Mouse (Mus musculus): ENCODE results near the gene Olfr159. TPM values are rescaled to one million over a fixed set of nuclear protein-coding genes. Genes with fewer than 3 reads are reported as not detected.
"Not testable (repeated sequence)": the region's sequence is repeated elsewhere in the genome, so short reads cannot be mapped to it uniquely, and the experiment has no call there.

Olfr159 gene
- polyA plus RNA-seq (2015; fragmentation: Nextera tagmentation; extraction: Ambion mirVana): not detected in 2 replicates

DNA sequence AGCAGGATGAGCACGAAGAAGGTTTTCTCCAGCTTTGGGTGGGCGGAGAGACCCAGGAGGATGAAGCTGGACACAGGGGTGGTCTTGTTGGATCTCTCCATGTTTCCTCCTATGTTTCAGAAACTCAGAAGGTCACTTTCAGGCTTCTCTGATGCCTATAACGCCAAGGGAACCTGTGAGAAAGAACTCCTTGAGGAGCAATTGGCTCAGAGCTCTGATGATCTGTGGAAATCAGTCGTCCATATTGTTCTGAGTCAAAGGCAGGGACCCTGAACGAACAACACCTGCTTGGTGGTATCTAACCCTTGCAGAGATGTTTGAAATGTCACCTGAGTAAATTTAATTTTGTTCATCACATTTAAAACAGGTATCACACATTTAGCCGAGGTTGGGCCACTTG, at the start of gene Olfr159:
Olfr159 (minus strand) TSS at position 101 of the 400 bp plus-strand sequence.
- Histone ChIP-seq H3K4me2 (replicated peaks) (no peak within 1 kb of the TSS), H3K4me3 (no peak within 1 kb of the TSS), H3K9me3 (no peaks in the 10 kb centered on the region), H3K27ac (replicated peaks) (no peak within 1 kb of the TSS), H3K27me3 (no peaks in the 10 kb centered on the region), H3K4me1 (no peaks in the 10 kb centered on the region), H3K9ac (replicated peaks) (no peak within 1 kb of the TSS), H3K36me3 (no peaks in the 10 kb centered on the region)
- ATAC-seq (replicated peaks): no peak
- 86% methylated on average over 6 of the region's 6 CpGs for WGBS

DNA sequence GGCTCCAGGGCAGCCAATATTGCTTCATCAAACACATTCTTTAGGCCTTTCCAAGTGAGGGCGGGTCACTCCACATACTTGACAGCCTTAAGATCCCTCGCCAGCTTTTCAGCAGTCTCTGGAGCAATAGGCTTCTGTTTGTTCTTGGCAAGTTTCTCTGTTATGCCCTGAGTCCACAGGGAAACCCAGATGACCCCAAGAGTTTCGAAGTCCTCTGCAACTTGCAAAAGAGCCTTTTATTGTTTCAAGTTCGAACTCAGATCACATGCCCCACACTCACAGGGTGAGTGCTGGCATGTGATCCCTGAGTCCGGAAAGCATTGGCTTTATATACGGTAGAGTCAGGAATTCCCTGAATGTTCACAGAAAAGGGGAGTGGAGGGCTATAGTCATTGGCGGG, 28.1 kb upstream of the Olfr159 start:
- Histone ChIP-seq H3K27ac (replicated peaks) (no peak overlapping the region), H3K9me3 (no peaks in the 10 kb centered on the region), H3K27me3 (no peaks in the 10 kb centered on the region), H3K4me1 (no peaks in the 10 kb centered on the region), H3K4me2 (replicated peaks) (no peak overlapping the region), H3K36me3 (no peaks in the 10 kb centered on the region), H3K4me3 (no peak overlapping the region), H3K9ac (replicated peaks) (no peak overlapping the region)
- WGBS: 82% methylated on average over 7 of the region's 7 CpGs
- no peak for ATAC-seq (replicated peaks)

DNA sequence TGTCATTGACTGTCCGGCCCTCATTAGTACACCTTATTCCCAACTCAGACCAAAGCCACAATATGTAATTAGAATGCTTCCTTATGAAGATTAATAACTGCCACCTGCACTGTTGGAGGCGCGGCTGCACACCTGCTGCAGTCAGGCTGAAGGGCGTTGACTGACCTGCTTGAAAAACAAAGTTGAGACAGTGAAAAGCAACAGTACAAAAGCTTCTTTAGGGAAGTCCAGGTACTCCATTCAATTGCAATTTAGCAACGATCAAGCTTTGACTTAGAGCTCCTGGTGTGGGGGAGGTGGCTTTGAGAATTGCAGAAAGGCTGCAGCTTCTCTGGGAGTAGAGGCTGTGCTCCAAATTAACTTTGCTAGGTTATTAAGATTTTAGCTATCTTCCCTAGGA, 25.0 kb upstream of the Olfr159 start:
- not testable (repeated sequence) for H3K27ac ChIP-seq (replicated peaks); H3K9me3 ChIP-seq; H3K36me3 ChIP-seq; H3K9ac ChIP-seq (replicated peaks); H3K4me3 ChIP-seq; H3K4me2 ChIP-seq (replicated peaks); H3K27me3 ChIP-seq; H3K4me1 ChIP-seq; ATAC-seq (replicated peaks)
- 86% methylated on average over 5 of the region's 5 CpGs for WGBS

DNA sequence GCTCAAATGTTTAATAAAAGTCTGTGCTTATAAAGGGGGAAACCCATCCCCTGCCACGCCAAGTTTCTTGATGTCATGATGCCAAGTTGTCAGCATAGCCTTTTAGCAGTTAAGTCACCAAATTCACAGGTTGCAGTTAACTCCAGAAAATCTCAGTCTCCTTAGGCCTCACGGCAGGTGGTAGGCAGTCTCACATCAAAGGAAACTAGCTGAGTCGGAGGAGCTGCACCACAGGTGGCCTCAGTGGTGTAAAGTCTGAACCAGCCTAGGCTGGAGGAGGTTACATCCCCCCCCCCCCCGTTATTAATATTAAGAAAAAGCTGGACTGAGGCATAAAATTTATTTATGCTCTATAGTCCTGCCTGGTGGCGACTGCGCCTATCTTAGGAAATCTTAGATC, 24.5 kb upstream of the Olfr159 start:
- no peaks in the 10 kb centered on the region for H3K4me1 ChIP-seq
- ATAC-seq (replicated peaks): no peak
- H3K9me3 ChIP-seq: no peaks in the 10 kb centered on the region
- no peaks in the 10 kb centered on the region for H3K36me3 ChIP-seq
- 78% methylated on average over 6 of the region's 6 CpGs for WGBS
- H3K4me2 ChIP-seq (replicated peaks): no peak overlapping the region
- H3K27me3 ChIP-seq: no peaks in the 10 kb centered on the region
- H3K9ac ChIP-seq (replicated peaks): no peak overlapping the region
- H3K4me3 ChIP-seq: no peak overlapping the region
- H3K27ac ChIP-seq (replicated peaks): no peak overlapping the region

DNA sequence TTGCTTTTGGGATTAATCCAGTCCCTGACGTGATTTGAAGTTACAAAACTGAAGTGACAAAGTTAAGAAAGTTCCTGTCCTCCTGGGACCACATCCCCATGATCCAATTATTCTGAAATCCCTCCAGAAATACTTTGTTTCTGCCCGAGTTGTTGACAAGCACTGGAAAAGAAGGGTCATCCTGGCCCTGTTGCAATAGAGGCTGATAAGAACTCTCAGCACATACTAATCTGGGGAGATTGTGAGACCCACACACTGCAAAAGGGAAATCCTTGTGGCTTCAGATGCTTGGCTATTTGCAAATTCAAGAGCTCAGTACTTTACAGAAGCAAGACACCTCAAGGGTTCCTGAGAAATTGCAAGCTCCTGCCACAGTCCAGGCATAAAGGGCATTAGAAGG, 1.5 kb upstream of the Olfr159 start:
- Histone ChIP-seq H3K9me3 (no peaks in the 10 kb centered on the region), H3K36me3 (no peaks in the 10 kb centered on the region), H3K9ac (replicated peaks) (no peak overlapping the region), H3K4me3 (no peak overlapping the region), H3K4me2 (replicated peaks) (no peak overlapping the region), H3K4me1 (no peaks in the 10 kb centered on the region), H3K27ac (replicated peaks) (no peak overlapping the region), H3K27me3 (no peaks in the 10 kb centered on the region)
- WGBS: 28% methylated on average over 2 of the region's 2 CpGs
- no peak for ATAC-seq (replicated peaks)

DNA sequence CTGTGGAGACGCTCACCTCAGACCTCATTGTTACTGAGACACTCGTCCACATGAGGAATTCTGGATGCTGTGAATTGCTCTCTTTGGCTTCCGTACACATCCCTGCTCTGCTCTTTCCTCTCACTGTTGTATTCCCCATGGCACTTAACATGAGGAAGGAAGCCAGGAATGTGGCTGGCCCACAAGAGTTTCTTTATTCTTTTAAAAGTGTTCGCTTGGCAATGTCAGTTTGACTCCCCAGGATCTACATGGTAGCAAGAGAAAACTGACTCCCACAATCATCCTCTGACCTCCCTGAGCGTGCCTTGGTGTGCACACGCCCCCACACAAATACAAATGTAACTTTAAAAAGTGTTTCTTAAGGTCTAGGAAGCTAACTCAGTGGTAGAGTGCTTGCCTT, 817 bp upstream of the Olfr159 start:
- H3K27ac ChIP-seq (replicated peaks): no peak overlapping the region
- 67% methylated on average over 6 of the region's 6 CpGs for WGBS
- no peak overlapping the region for H3K4me2 ChIP-seq (replicated peaks)
- H3K4me3 ChIP-seq: no peak overlapping the region
- H3K36me3 ChIP-seq: no peaks in the 10 kb centered on the region
- H3K9me3 ChIP-seq: no peaks in the 10 kb centered on the region
- no peaks in the 10 kb centered on the region for H3K4me1 ChIP-seq
- ATAC-seq (replicated peaks): no peak
- no peaks in the 10 kb centered on the region for H3K27me3 ChIP-seq
- H3K9ac ChIP-seq (replicated peaks): no peak overlapping the region

DNA sequence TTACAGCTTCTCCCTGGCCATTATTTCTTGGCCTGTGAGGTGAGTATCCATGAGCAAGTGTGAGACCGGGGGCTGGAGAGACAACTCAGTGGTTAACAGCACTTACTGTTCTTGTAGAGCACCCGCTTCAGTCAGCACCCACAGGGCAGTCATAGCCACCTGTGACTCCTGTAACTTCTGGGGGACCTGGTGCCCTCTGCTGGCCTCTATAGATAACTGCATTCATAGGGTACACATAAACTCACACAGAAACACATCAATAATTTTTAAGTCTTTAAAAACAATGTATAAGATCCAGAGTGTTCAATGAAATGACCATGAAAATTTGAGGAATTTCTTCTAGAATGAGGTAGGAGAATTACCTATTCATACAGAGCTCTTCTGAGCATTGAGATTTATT, 1.4 kb downstream of the Olfr159 start:
- WGBS: 100% methylated on average over 2 of the region's 2 CpGs

DNA sequence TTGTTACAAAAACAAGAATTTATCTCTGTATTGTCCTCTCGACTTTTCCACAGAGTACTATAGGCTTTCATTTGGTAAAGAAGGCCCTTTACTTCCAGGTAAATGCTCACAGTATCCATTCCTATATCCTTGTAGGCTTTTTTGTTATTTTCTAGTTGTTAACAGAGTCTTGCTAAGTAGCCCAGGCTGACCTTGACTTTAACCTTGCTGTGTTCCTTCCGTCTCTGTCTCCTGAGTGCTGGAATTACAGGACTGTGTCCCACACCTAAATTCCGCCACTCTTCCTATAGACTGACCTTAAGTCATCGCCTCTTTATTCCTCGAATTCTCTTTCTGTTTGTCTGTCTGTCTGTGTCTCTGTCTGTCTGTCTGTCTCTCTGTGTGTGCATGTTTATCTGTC, 2.5 kb downstream of the Olfr159 start:
- WGBS: 90% methylated on average over 5 of the region's 5 CpGs

More for the DNA sequence above, 1.4 kb downstream of the Olfr159 start:
- Histone ChIP-seq H3K27ac (replicated peaks) (no peak overlapping the region), H3K27me3 (no peaks in the 10 kb centered on the region), H3K4me3 (no peak overlapping the region), H3K9me3 (no peaks in the 10 kb centered on the region), H3K9ac (replicated peaks) (no peak overlapping the region), H3K36me3 (no peaks in the 10 kb centered on the region), H3K4me2 (replicated peaks) (no peak overlapping the region), H3K4me1 (no peaks in the 10 kb centered on the region)
- no peak for ATAC-seq (replicated peaks)

DNA sequence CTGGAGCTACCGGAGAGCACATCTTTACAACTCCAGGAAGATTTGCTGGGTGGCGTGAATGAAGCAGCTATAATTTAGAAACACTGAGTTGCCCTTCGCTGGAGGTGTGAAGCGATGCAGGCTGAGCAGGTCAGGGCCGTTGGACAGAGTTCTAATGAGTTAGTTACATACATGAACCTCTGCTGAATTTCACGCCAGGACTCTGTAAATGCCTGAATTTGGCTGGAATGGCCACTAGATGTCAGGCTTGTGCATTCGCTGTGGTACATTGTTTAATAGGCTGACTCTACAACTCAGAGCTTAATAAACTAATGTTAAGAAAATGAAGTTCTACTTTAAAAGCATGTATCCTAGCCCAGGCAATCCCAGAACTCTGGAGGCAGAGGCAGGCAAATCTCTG, 7.4 kb downstream of the Olfr159 start:
- no peaks in the 10 kb centered on the region for H3K27me3 ChIP-seq
- no peaks in the 10 kb centered on the region for H3K36me3 ChIP-seq
- H3K27ac ChIP-seq (replicated peaks): no peak overlapping the region
- H3K9me3 ChIP-seq: no peaks in the 10 kb centered on the region
- no peak overlapping the region for H3K9ac ChIP-seq (replicated peaks)
- no peaks in the 10 kb centered on the region for H3K4me1 ChIP-seq
- no peak overlapping the region for H3K4me2 ChIP-seq (replicated peaks)
- 23% methylated on average over 7 of the region's 7 CpGs for WGBS
- ATAC-seq (replicated peaks): no peak
- H3K4me3 ChIP-seq: no peak overlapping the region

More for the DNA sequence above, 2.5 kb downstream of the Olfr159 start:
- no peak overlapping the region for H3K9ac ChIP-seq (replicated peaks)
- H3K4me3 ChIP-seq: no peak overlapping the region
- no peak overlapping the region for H3K27ac ChIP-seq (replicated peaks)
- ATAC-seq (replicated peaks): no peak
- H3K9me3 ChIP-seq: no peaks in the 10 kb centered on the region
- H3K4me2 ChIP-seq (replicated peaks): no peak overlapping the region
- no peaks in the 10 kb centered on the region for H3K36me3 ChIP-seq
- no peaks in the 10 kb centered on the region for H3K27me3 ChIP-seq
- no peaks in the 10 kb centered on the region for H3K4me1 ChIP-seq

DNA sequence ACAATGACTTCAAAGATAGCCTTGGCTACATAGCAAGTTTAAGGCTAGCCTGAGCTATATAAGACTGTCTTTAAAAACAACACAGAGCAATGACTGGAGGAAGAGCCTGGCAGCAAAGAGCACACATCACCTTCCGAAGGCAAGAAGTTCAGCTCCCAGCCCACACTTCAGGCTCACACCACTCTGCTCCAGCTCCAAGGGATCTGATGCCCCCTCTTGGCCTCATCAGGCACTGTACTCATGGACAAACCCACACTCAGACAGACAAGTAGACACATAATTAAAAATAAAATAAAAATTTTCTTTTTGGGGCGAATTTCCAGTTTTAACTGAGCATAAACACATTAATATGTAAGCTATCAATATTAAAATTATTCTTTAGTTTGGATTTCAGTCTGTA, 9.5 kb downstream of the Olfr159 start:
- Histone ChIP-seq H3K4me2 (replicated peaks) (no peak overlapping the region), H3K9ac (replicated peaks) (no peak overlapping the region), H3K4me3 (no peak overlapping the region), H3K36me3 (no peaks in the 10 kb centered on the region), H3K9me3 (no peaks in the 10 kb centered on the region), H3K27me3 (no peaks in the 10 kb centered on the region), H3K27ac (replicated peaks) (no peak overlapping the region), H3K4me1 (no peaks in the 10 kb centered on the region)
- ATAC-seq (replicated peaks): no peak
- 80% methylated on average over 2 of the region's 2 CpGs for WGBS

DNA sequence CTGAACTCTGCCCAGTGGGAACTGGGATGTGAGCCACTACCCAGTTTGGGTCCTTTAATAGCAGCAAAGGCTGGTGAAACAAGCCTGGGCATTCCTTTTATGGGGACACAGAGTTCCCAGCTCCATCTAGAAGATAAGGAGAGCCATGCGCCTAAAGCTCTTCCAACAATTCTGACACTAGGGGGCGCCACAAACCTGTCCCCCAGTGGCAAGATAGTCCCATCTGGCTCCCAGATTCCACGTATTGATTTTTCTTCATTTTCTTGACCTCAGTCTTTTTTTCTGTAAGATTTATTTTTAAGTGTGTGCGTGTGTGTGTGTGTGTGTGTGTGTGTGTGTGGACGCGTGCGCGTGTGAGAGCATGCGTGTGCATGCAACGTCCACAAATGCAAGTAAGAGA, 10.3 kb downstream of the Olfr159 start:
- WGBS: 75% methylated on average over 10 of the region's 10 CpGs

DNA sequence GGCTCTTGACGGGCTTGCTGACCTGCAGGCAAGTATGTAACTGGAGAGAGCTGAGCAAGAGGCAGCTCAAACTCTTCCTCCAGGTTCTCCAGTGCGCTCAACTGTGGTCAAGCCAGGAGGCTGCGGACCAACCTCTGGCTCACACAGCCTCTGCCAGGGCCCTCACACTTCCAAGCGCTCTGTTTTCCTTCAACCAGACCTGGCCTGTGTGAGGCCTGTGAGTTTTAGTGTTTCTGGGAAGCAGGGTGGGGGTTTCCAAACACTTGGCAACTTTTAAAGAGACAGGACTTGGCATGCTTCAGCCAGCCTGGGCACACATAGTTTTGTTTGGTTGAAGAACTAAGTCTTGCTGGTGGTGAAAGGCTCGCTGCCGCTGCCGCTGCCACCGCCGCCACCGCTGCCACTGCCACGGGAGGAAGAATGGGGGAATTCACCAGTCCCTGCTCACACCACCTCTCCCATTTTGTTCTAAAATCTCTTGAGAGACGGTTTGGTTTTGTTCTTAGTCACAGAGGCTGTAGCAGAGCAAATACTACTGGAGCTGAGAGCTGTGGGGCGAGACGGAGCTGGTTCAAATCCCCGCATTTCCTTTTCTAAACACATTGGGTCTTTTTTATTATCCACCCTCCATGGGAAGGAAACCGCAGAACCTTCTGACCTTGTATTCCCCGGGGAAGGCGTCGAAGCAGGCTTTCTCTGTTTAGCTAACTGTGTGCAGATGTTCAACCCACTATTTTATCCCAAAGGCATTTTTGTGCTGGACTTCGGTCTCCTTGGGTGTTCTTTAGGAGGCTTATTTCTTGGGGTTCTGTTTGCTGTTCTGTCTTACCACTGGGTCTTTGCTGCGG, 11.0 kb downstream of the Olfr159 start:
- Histone ChIP-seq H3K9me3 (no peaks in the 10 kb centered on the region), H3K27me3 (no peaks in the 10 kb centered on the region), H3K27ac (replicated peaks) (no peak overlapping the region), H3K4me2 (replicated peaks) (no peak overlapping the region), H3K4me3 (no peak overlapping the region), H3K9ac (replicated peaks) (no peak overlapping the region), H3K36me3 (no peaks in the 10 kb centered on the region), H3K4me1 (no peaks in the 10 kb centered on the region)
- 83% methylated on average over 21 of the region's 21 CpGs for WGBS
- ATAC-seq (replicated peaks): no peak

More for the DNA sequence above, 10.3 kb downstream of the Olfr159 start:
- Histone ChIP-seq H3K36me3 (no peaks in the 10 kb centered on the region), H3K4me2 (replicated peaks) (no peak overlapping the region), H3K4me1 (no peaks in the 10 kb centered on the region), H3K27ac (replicated peaks) (no peak overlapping the region), H3K9ac (replicated peaks) (no peak overlapping the region), H3K4me3 (no peak overlapping the region), H3K27me3 (no peaks in the 10 kb centered on the region), H3K9me3 (no peaks in the 10 kb centered on the region)
- ATAC-seq (replicated peaks): no peak

DNA sequence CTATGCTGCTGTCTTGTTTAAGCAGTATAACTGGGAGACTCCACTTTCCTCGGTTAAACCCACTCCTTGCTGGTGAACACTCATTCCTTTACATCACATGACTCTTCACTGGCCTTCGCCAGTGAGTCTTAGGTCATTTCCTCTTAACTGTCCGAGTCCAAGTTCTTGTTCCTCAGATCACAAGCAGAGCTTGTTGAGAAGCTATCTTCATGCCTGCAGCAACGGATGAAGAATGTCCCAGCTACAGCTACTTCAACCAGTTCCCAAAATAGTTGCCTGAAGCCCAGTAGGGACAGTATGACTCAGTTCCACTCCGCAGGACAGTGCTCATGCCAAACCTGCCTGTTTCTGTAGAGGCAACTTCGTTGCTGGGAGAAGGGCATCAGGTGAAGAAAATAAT, 13.6 kb downstream of the Olfr159 start:
- Histone ChIP-seq H3K27me3 (no peaks in the 10 kb centered on the region), H3K36me3 (no peaks in the 10 kb centered on the region), H3K27ac (replicated peaks) (no peak overlapping the region), H3K4me1 (no peaks in the 10 kb centered on the region), H3K4me2 (replicated peaks) (no peak overlapping the region), H3K4me3 (no peak overlapping the region), H3K9me3 (no peaks in the 10 kb centered on the region), H3K9ac (replicated peaks) (no peak overlapping the region)
- ATAC-seq (replicated peaks): no peak
- 86% methylated on average over 6 of the region's 6 CpGs for WGBS

Data from forebrain, embryonic 15.5 days (tissue).